Mouse (Mus musculus) bone marrow macrophage, adult 2 months (primary cell): ENCODE measurements at regions not wholly inside any gene's neighbourhood (a gene's known extent, or its start where the extent isn't known, plus 50 kb on each side); places are given as distances from the start of the nearest gene placed in this dataset.

Experiments
- CTCF ChIP-seq: IDR thresholded peaks from 2 replicates; pipeline ENCODE4 v1.5.1; 2012; ENCODE audit warnings: low read depth, mild to moderate bottlenecking, low read length, moderate library complexity
- POLR2A ChIP-seq: IDR thresholded peaks from 2 replicates; pipeline ENCODE4 v1.6.1; 2012; ENCODE audit warnings: mild to moderate bottlenecking, low read depth, low read length, borderline replicate concordance

DNA sequence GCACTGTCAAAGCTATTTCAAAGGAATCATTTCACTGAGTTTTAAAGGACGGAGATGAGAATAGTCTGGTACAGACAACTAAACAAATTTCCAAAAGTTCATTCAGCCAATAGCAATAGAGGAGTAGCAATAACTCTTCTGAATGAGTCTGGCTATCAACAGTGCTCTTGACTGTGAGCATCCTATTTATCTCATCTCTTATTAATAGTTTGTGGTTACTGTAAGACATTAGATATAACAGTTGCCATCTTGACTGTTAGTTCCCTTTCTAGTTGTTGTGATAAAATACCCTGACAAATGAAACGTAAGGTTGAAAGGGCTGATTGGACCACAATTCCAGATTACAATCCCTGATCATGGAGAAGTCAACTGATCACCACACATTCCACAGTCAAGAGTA is 103.5 kb upstream of the Map3k7 start:
- TF ChIP-seq CTCF, result no peak
- no peak for TF ChIP-seq POLR2A
